Mouse (Mus musculus): Measurements from ENCODE around the gene Eif4g2. TPM values are rescaled to one million over a fixed set of nuclear protein-coding genes. Genes with fewer than 3 reads are reported as not detected.
A peak's percentile ranks its signal among the peaks of the same experiment; 100 is the strongest.

Eif4g2 gene
- polyA plus RNA-seq, 1 experiment, result 1,039 TPM

DNA sequence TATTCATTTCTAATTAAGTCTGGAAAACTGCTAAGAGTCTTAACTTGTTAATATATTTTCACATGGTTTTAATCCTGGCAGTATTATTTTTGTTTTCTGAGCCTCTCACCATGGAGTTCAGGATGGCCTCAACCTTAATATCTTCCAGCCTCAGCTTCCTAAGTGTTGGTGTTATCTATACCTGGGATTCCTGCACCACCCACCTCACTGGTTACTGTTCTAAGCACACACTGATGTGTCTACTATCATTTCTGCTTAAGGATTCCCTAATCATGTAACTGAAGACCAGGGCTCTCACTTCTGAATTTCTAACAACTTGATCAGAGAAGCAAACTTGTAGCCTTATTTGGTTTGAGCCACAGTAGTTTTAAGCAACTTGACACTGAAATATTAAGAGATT, 2.3 kb upstream of the Eif4g2 start:
- Histone ChIP-seq H3K9me3 (replicated peaks; ENCODE audit: control insufficient read depth, insufficient read depth, low read length, poor library complexity, severe bottlenecking) (no peaks in the 10 kb centered on the region), H3K36me3 (ENCODE audit: control insufficient read depth, insufficient read depth, low read length, poor library complexity, severe bottlenecking) (peaks cover 15% of the 10 kb centered on the region), H3K27ac (ENCODE audit: insufficient read depth, low read length) (no peak overlapping the region), H3K9ac (ENCODE audit: low read depth, poor library complexity, severe bottlenecking) (no peak overlapping the region), H3K27me3 (ENCODE audit: control insufficient read depth, insufficient read depth, low read length, poor library complexity, severe bottlenecking) (no peaks in the 10 kb centered on the region), H3K4me3 (ENCODE audit: low read depth, low read length) (no peak overlapping the region), H3K4me1 (ENCODE audit: control insufficient read depth, insufficient read depth, low read length) (no peaks in the 10 kb centered on the region)
- TF ChIP-seq POLR2A (IDR thresholded peaks at IDR 0.05; ENCODE audit: insufficient read depth, low read length), result no peak
- TF ChIP-seq EP300 (IDR thresholded peaks at IDR 0.05; ENCODE audit: insufficient read depth, low read depth, low read length), result no peak
- no peak for TF ChIP-seq CTCF (IDR thresholded peaks at IDR 0.05; ENCODE audit: low read depth, low read length)

DNA sequence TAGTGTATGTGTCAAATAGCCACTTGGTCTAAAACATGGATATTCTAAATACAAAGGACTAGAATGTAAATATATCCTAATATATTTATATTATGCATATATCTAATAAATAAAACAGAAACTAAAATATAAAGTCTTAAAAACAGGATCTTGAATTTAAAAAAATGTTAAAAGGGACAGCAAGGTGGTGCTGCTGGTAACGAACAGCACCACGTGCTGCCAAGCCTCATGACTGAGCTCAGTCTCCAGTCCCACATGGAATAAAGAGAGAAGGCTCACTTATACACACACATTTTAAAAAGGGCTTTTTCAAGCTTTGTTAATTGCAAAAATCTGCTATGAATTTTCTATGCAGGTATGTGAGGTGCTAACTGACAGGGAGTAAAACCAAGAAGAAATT, 1.6 kb upstream of the Eif4g2 start:
- Histone ChIP-seq H3K27ac (ENCODE audit: insufficient read depth, low read length) (no peak overlapping the region), H3K9me3 (replicated peaks; ENCODE audit: control insufficient read depth, insufficient read depth, low read length, poor library complexity, severe bottlenecking) (no peaks in the 10 kb centered on the region), H3K4me3 (ENCODE audit: low read depth, low read length) (no peak overlapping the region), H3K36me3 (ENCODE audit: control insufficient read depth, insufficient read depth, low read length, poor library complexity, severe bottlenecking) (peaks cover 22% of the 10 kb centered on the region), H3K27me3 (ENCODE audit: control insufficient read depth, insufficient read depth, low read length, poor library complexity, severe bottlenecking) (no peaks in the 10 kb centered on the region), H3K9ac (ENCODE audit: low read depth, poor library complexity, severe bottlenecking) (no peak overlapping the region), H3K4me1 (ENCODE audit: control insufficient read depth, insufficient read depth, low read length) (no peaks in the 10 kb centered on the region)
- TF ChIP-seq CTCF (IDR thresholded peaks at IDR 0.05; ENCODE audit: low read depth, low read length) (no peak), EP300 (IDR thresholded peaks at IDR 0.05; ENCODE audit: insufficient read depth, low read depth, low read length) (no peak), POLR2A (IDR thresholded peaks at IDR 0.05; ENCODE audit: insufficient read depth, low read length) (no peak)

- H3K4me3 ChIP-seq (ENCODE audit: low read depth, low read length), result no peak overlapping the region
- H3K27ac ChIP-seq (ENCODE audit: insufficient read depth, low read length), result peak overlapping the region; percentile 82
- H3K9ac ChIP-seq (ENCODE audit: low read depth, poor library complexity, severe bottlenecking), result peak overlapping the region; percentile 48
- TF ChIP-seq POLR2A (IDR thresholded peaks at IDR 0.05; ENCODE audit: insufficient read depth, low read length) (no peak), CTCF (IDR thresholded peaks at IDR 0.05; ENCODE audit: low read depth, low read length) (no peak), EP300 (IDR thresholded peaks at IDR 0.05; ENCODE audit: insufficient read depth, low read depth, low read length) (no peak)
- H3K4me1 ChIP-seq (ENCODE audit: control insufficient read depth, insufficient read depth, low read length), result no peaks in the 10 kb centered on the region
- no peaks in the 10 kb centered on the region for H3K27me3 ChIP-seq (ENCODE audit: control insufficient read depth, insufficient read depth, low read length, poor library complexity, severe bottlenecking)
- H3K9me3 ChIP-seq (replicated peaks; ENCODE audit: control insufficient read depth, insufficient read depth, low read length, poor library complexity, severe bottlenecking), result no peaks in the 10 kb centered on the region
- peaks cover 29% of the 10 kb centered on the region for H3K36me3 ChIP-seq (ENCODE audit: control insufficient read depth, insufficient read depth, low read length, poor library complexity, severe bottlenecking)
Measured at GRCm38 (mm10) chr7:111083733-111084120, 897 bp upstream of the Eif4g2 start.

- Histone ChIP-seq H3K27me3 (ENCODE audit: control insufficient read depth, insufficient read depth, low read length, poor library complexity, severe bottlenecking) (no peaks in the 10 kb centered on the region), H3K4me3 (ENCODE audit: low read depth, low read length) (peak overlapping the region; percentile 94), H3K27ac (ENCODE audit: insufficient read depth, low read length) (peak overlapping the region; percentile 71), H3K9ac (ENCODE audit: low read depth, poor library complexity, severe bottlenecking) (peak overlapping the region; percentile 93), H3K4me1 (ENCODE audit: control insufficient read depth, insufficient read depth, low read length) (no peaks in the 10 kb centered on the region), H3K9me3 (replicated peaks; ENCODE audit: control insufficient read depth, insufficient read depth, low read length, poor library complexity, severe bottlenecking) (no peaks in the 10 kb centered on the region), H3K36me3 (ENCODE audit: control insufficient read depth, insufficient read depth, low read length, poor library complexity, severe bottlenecking) (peaks cover 43% of the 10 kb centered on the region)
- TF ChIP-seq EP300 (IDR thresholded peaks at IDR 0.05; ENCODE audit: insufficient read depth, low read depth, low read length) (no peak), POLR2A (IDR thresholded peaks at IDR 0.05; ENCODE audit: insufficient read depth, low read length) (no peak), CTCF (IDR thresholded peaks at IDR 0.05; ENCODE audit: low read depth, low read length) (no peak)
Measured at GRCm38 (mm10) chr7:111082043-111082821, 598 bp downstream of the Eif4g2 start.

- Histone ChIP-seq H3K9me3 (replicated peaks; ENCODE audit: control insufficient read depth, insufficient read depth, low read length, poor library complexity, severe bottlenecking) (no peaks in the 10 kb centered on the region), H3K4me1 (ENCODE audit: control insufficient read depth, insufficient read depth, low read length) (no peaks in the 10 kb centered on the region), H3K27me3 (ENCODE audit: control insufficient read depth, insufficient read depth, low read length, poor library complexity, severe bottlenecking) (no peaks in the 10 kb centered on the region), H3K27ac (ENCODE audit: insufficient read depth, low read length) (no peak overlapping the region), H3K4me3 (ENCODE audit: low read depth, low read length) (no peak overlapping the region), H3K36me3 (ENCODE audit: control insufficient read depth, insufficient read depth, low read length, poor library complexity, severe bottlenecking) (peaks cover 57% of the 10 kb centered on the region), H3K9ac (ENCODE audit: low read depth, poor library complexity, severe bottlenecking) (peak overlapping the region; percentile 93)
- TF ChIP-seq POLR2A (IDR thresholded peaks at IDR 0.05; ENCODE audit: insufficient read depth, low read length) (no peak), EP300 (IDR thresholded peaks at IDR 0.05; ENCODE audit: insufficient read depth, low read depth, low read length) (no peak), CTCF (IDR thresholded peaks at IDR 0.05; ENCODE audit: low read depth, low read length) (no peak)
Measured at GRCm38 (mm10) chr7:111080876-111081275, 2.0 kb downstream of the Eif4g2 start.

- peak overlapping the region; percentile 93 for H3K9ac ChIP-seq (ENCODE audit: low read depth, poor library complexity, severe bottlenecking)
- H3K4me1 ChIP-seq (ENCODE audit: control insufficient read depth, insufficient read depth, low read length), result no peaks in the 10 kb centered on the region
- H3K27ac ChIP-seq (ENCODE audit: insufficient read depth, low read length), result no peak overlapping the region
- H3K9me3 ChIP-seq (replicated peaks; ENCODE audit: control insufficient read depth, insufficient read depth, low read length, poor library complexity, severe bottlenecking), result no peaks in the 10 kb centered on the region
- H3K36me3 ChIP-seq (ENCODE audit: control insufficient read depth, insufficient read depth, low read length, poor library complexity, severe bottlenecking), result peaks cover 65% of the 10 kb centered on the region
- no peaks in the 10 kb centered on the region for H3K27me3 ChIP-seq (ENCODE audit: control insufficient read depth, insufficient read depth, low read length, poor library complexity, severe bottlenecking)
- H3K4me3 ChIP-seq (ENCODE audit: low read depth, low read length), result no peak overlapping the region
- no peak for TF ChIP-seq EP300 (IDR thresholded peaks at IDR 0.05; ENCODE audit: insufficient read depth, low read depth, low read length)
- no peak for TF ChIP-seq CTCF (IDR thresholded peaks at IDR 0.05; ENCODE audit: low read depth, low read length)
- no peak for TF ChIP-seq POLR2A (IDR thresholded peaks at IDR 0.05; ENCODE audit: insufficient read depth, low read length)
Measured at GRCm38 (mm10) chr7:111080026-111080425, 2.8 kb downstream of the Eif4g2 start.
